Comparison of ENCODE assay signal across 11 mouse cellular contexts in the genomic region with DNA sequence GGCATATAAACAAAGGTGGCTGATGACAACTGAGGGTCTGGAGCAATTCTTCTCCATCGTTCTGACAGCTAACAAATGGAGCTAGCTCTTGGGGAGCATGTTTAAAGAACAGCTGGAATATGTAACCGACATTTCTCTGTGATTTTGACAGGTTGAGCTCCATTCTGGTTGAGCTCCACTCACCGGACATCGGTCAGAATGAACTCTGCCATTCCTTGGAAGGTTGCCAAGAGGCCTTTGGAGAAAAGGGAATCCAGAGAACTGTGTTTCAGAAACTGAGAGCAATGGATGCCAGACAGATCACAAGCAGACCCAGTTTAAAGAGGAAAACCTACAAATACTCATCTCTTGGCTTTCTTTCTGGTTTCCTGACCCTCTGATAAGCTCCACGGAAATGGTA. TPM values are rescaled to one million over a fixed set of nuclear protein-coding genes. Genes with fewer than 3 reads are reported as not detected.
DNase-seq lines count a peak whose midpoint lies in the region; ATAC-seq lines count a peak whose summit lies in the region.
"Had no signal": no experiment of that assay in that cellular context is flagged by ENCODE, and none has a peak within 500 bp of the region (broad histone marks: within the 10 kb centered on the region; RNA-seq: fewer than 3 reads in every experiment).

No protein-coding gene starts in this region.

- H3K4me3 ChIP-seq in embryonic facial prominence, embryonic 11.5 days (ENCODE audit: low read depth, low read length), result no peak overlapping the region
- H3K4me3 ChIP-seq in embryonic facial prominence, embryonic 10.5 days, result no peak overlapping the region
- no peak overlapping the region for H3K4me3 ChIP-seq in heart, embryonic 10.5 days
- H3K4me3 ChIP-seq: left cerebral cortex, adult 2 months; myocyte had no signal

- peak; percentile 11 for DNase-seq in embryonic facial prominence, embryonic 11.5 days (ENCODE audit: low spot score)
- no peak for DNase-seq in embryonic facial prominence, embryonic 10.5 days (ENCODE audit: low spot score)
- peak; percentile 24 for DNase-seq in Muller cell, postnatal 12 days (ENCODE audit: inconsistent ontology term)
- DNase-seq in heart, embryonic 10.5 days (ENCODE audit: low spot score), result peak; percentile 72
- DNase-seq in kidney, postnatal 36 days, result peak; percentile 63 to 66
- no peak for DNase-seq in thymus, postnatal 25 days
- DNase-seq in natural killer cell, adult 2 months (ENCODE audit: low spot score in 2 of 2), result no peak
- DNase-seq: right cerebral cortex, adult 18-20 months had no signal

- H3K9ac ChIP-seq in embryonic facial prominence, embryonic 11.5 days (replicated peaks; ENCODE audit: low read length), result no peak overlapping the region

- H3K27me3 ChIP-seq in embryonic facial prominence, embryonic 11.5 days (ENCODE audit: control insufficient read depth, insufficient read depth, low read length), result no peaks in the 10 kb centered on the region
- peaks cover 88% of the 10 kb centered on the region for H3K27me3 ChIP-seq in embryonic facial prominence, embryonic 10.5 days (replicated peaks; ENCODE audit: low read depth, poor library complexity, severe bottlenecking)
- peaks cover 15% of the 10 kb centered on the region; the same call in 1 of the 2 replicates for H3K27me3 ChIP-seq in heart, embryonic 10.5 days (ENCODE audit: insufficient read depth, poor library complexity, severe bottlenecking)

- no peaks in the 10 kb centered on the region for H3K36me3 ChIP-seq in embryonic facial prominence, embryonic 11.5 days (replicated peaks; ENCODE audit: control insufficient read depth, insufficient read depth, low read depth, low read length)
- H3K36me3 ChIP-seq in embryonic facial prominence, embryonic 10.5 days (replicated peaks), result no peaks in the 10 kb centered on the region
- H3K36me3 ChIP-seq in heart, embryonic 10.5 days, result no peaks in the 10 kb centered on the region

- no peaks in the 10 kb centered on the region for H3K9me3 ChIP-seq in embryonic facial prominence, embryonic 11.5 days (replicated peaks; ENCODE audit: control insufficient read depth, low read length)
- no peaks in the 10 kb centered on the region for H3K9me3 ChIP-seq in embryonic facial prominence, embryonic 10.5 days
- no peaks in the 10 kb centered on the region for H3K9me3 ChIP-seq in heart, embryonic 10.5 days

- no peak overlapping the region for H3K27ac ChIP-seq in embryonic facial prominence, embryonic 11.5 days (replicated peaks; ENCODE audit: low read depth, low read length)
- H3K27ac ChIP-seq in embryonic facial prominence, embryonic 10.5 days (replicated peaks), result no peak overlapping the region
- no peak overlapping the region for H3K27ac ChIP-seq in heart, embryonic 10.5 days
- H3K27ac ChIP-seq: left cerebral cortex, adult 2 months had no signal

- no peak for ATAC-seq in embryonic facial prominence, embryonic 11.5 days (replicated peaks; ENCODE audit: insufficient number of reproducible peaks, low FRiP score, low TSS enrichment, low read depth)
- ATAC-seq in inflammation-experienced regulatory T-cells, adult 6 months, result no peak

- no peak overlapping the region for H3K4me2 ChIP-seq in embryonic facial prominence, embryonic 11.5 days (ENCODE audit: low read depth, low read length)

- whole genome bisulfite sequencing in embryonic facial prominence, embryonic 11.5 days, result 65% methylated on average over 5 of the region's 5 CpGs
- WGBS in embryonic facial prominence, embryonic 10.5 days, result 76% methylated on average over 5 of the region's 5 CpGs
- 48% methylated on average over 5 of the region's 5 CpGs for WGBS in heart, embryonic 10.5 days

- no peaks in the 10 kb centered on the region for H3K4me1 ChIP-seq in embryonic facial prominence, embryonic 11.5 days (ENCODE audit: control insufficient read depth, insufficient read depth, low read length)
- no peaks in the 10 kb centered on the region for H3K4me1 ChIP-seq in embryonic facial prominence, embryonic 10.5 days
- no peaks in the 10 kb centered on the region for H3K4me1 ChIP-seq in heart, embryonic 10.5 days

RNA-seq across cellular contexts. Expression of a gene that starts 46.3 kb away (rescaled TPM):
- polyA plus RNA-seq in embryonic facial prominence, embryonic 11.5 days (2014; fragmentation: Nextera tagmentation; extraction: Ambion mirVana), result 3.3 and 3.6 TPM in 2 replicates
- 2.9 and 3.4 TPM in 2 replicates for polyA plus RNA-seq in embryonic facial prominence, embryonic 10.5 days (2016; fragmentation: Nextera tagmentation; extraction: Ambion mirVana)
- 0.91 and 1.6 TPM in 2 replicates for polyA plus RNA-seq in heart, embryonic 10.5 days (2016; fragmentation: Nextera tagmentation; extraction: Ambion mirVana)
- polyA plus RNA-seq in inflammation-experienced regulatory T-cells, adult 6 months (2017; shearing (Covaris generic)), result not detected

Comparison
In these comparisons a context has a peak if more than half of its experiments do, and no peak if none do; other contexts are left out.
1. DNase-seq: peak in embryonic facial prominence, embryonic 11.5 days (single experiment), Muller cell, postnatal 12 days (single experiment), heart, embryonic 10.5 days (single experiment) and kidney, postnatal 36 days (2 of 2); none in embryonic facial prominence, embryonic 10.5 days (single experiment), thymus, postnatal 25 days (single experiment) and natural killer cell, adult 2 months (0 of 2).